Comparison of ENCODE assay signal across 8 mouse cellular contexts in the genomic region with DNA sequence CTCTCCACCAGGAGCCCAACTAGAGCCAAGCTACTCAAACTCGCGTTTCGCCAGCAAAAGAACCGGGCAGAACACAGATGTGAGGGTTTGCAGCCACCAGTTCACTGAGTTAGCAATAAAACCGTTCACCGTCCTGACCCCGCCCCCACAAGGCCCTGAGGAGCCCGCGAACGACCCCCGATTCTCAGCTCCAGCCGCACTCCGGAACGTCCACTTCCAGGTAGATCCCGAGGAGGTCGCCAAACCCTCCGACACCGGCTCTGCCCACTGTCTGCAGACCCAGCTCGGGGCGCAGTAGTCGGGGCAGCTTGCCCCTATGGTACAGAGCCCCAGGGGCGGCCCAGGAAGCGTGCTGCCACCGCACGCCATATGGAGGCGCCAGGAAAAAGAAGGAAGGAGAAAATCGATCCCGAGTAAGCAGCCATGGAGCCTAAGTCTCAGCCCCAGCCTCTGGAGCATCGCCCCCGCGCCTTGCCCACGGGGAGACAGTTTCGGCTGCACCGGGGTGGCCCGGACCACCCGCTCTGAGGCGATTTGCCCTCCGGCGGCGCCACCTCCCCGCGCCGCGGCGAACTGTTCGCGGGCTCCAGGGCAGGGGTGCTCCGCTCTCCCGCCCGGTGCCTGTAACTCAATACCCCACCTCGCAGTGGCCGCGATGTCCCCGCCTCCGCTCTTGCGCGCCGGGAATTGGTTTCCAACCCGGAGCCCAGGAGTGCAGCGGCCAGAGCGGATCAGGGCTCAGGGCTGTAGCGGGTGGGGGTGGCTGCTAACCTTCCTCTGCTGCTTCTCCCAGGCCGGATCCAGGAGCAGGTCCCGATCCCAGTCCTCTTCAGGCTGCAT. TPM values are rescaled to one million over a fixed set of nuclear protein-coding genes. Genes with fewer than 3 reads are reported as not detected.
DNase-seq lines count a peak whose midpoint lies in the region; ATAC-seq and TF ChIP-seq lines count a peak whose summit lies in the region.

No protein-coding gene starts in this region.

- DNase-seq in urinary bladder, adult 18-20 months (ENCODE audit: low spot score in 2 of 2) = peak; percentile 30 to 70
- no peak for DNase-seq in urinary bladder, postnatal 10 days (ENCODE audit: low spot score)
- peak; percentile 89 for DNase-seq in embryo, embryonic 11 days
- DNase-seq in heart, adult 11 months = peak; percentile 98
- peak; percentile 71 for DNase-seq in kidney, adult 11 months
- DNase-seq in limb, embryonic 14.5 days (ENCODE audit: low spot score) = peak; percentile 81
- peak; percentile 20 to 75 for DNase-seq in spleen, postnatal 4 days (ENCODE audit: low spot score in 2 of 2)

- H3K4me2 ChIP-seq in limb, embryonic 14.5 days (replicated peaks; ENCODE audit: low read depth, low read length, severe bottlenecking) = peak overlapping the region; percentile 88
- peak overlapping the region; percentile 89 for H3K4me2 ChIP-seq in midbrain, embryonic 15.5 days

- no peak for TF ChIP-seq POLR2A in limb, embryonic 14.5 days (IDR thresholded peaks at IDR 0.05; ENCODE audit: borderline replicate concordance, extremely low read depth, insufficient read depth, insufficient read length)

- 2% methylated on average over 52 of the region's 64 CpGs for WGBS in limb, embryonic 14.5 days
- WGBS in midbrain, embryonic 15.5 days = under 1% methylated on average over 63 of the region's 64 CpGs

- peak; percentile 74 for ATAC-seq in limb, embryonic 14.5 days (ENCODE audit: low FRiP score, low read depth)
- ATAC-seq in midbrain, embryonic 15.5 days (replicated peaks) = peak; percentile 72

- 0 out of 2 replicates have a peak, but pooled peaks cover 2% of the 10 kb centered on the region for H3K36me3 ChIP-seq in limb, embryonic 14.5 days (ENCODE audit: control insufficient read depth, insufficient read depth, low read length)
- no peaks in the 10 kb centered on the region for H3K36me3 ChIP-seq in midbrain, embryonic 15.5 days (replicated peaks)

- no peaks in the 10 kb centered on the region for H3K27me3 ChIP-seq in limb, embryonic 14.5 days (ENCODE audit: control insufficient read depth, insufficient read depth, low read length)
- no peaks in the 10 kb centered on the region for H3K27me3 ChIP-seq in midbrain, embryonic 15.5 days (replicated peaks)

- H3K4me1 ChIP-seq in limb, embryonic 14.5 days (ENCODE audit: control insufficient read depth, insufficient read depth, low read length) = peaks cover 18% of the 10 kb centered on the region
- peaks cover 22% of the 10 kb centered on the region for H3K4me1 ChIP-seq in midbrain, embryonic 15.5 days

- H3K9ac ChIP-seq in limb, embryonic 14.5 days (ENCODE audit: low read depth, low read length, severe bottlenecking) = peak overlapping the region; percentile 85
- H3K9ac ChIP-seq in midbrain, embryonic 15.5 days = peak overlapping the region; percentile 69

- H3K27ac ChIP-seq in limb, embryonic 14.5 days (replicated peaks; ENCODE audit: low read depth, low read length) = peak overlapping the region; percentile 95
- peak overlapping the region; percentile 83 for H3K27ac ChIP-seq in midbrain, embryonic 15.5 days

- H3K9me3 ChIP-seq in limb, embryonic 14.5 days (ENCODE audit: control insufficient read depth, low read length) = no peaks in the 10 kb centered on the region
- H3K9me3 ChIP-seq in midbrain, embryonic 15.5 days = no peaks in the 10 kb centered on the region

- H3K4me3 ChIP-seq in limb, embryonic 14.5 days (replicated peaks; ENCODE audit: low read length) = peak overlapping the region; percentile 84
- peak overlapping the region; percentile 82 for H3K4me3 ChIP-seq in midbrain, embryonic 15.5 days

RNA-seq across cellular contexts. Expression of a gene that starts 0.7 kb away (rescaled TPM):
- polyA plus RNA-seq in limb, embryonic 14.5 days (2012; rRNA removed) = 92.3 and 95.9 TPM in 2 replicates
- polyA plus RNA-seq in limb, embryonic 14.5 days (2014; fragmentation: Nextera tagmentation; extraction: Ambion mirVana) = 35.8 and 39.1 TPM in 2 replicates
- 6.9 and 7.7 TPM in 2 replicates for polyA plus RNA-seq in midbrain, embryonic 15.5 days (2015; fragmentation: Nextera tagmentation; extraction: Ambion mirVana)
